16 mouse cellular contexts compared by ENCODE assay signal in the genomic region with DNA sequence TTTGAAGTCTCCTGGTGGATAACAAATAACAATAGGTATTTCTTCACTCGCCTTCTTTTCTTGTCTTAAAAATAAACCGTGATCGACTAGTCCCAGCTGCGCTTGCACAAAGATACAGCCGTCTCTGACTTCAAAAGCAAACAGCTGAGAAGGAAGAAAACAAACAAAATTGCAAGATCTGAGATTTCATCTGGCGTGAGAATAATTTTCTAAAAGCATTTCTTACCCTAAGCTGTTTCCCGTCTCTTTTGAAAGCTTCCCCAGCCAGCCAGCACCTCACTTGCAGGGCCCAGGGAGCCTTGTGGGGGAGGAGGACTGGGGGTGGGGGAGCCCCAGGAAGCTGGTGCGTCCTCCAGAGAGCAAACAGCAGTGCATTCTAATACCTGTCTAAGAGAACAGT.
DNase-seq lines count a peak whose midpoint lies in the region; ATAC-seq and TF ChIP-seq lines count a peak whose summit lies in the region.
"Had no signal": no experiment of that assay in that cellular context is flagged by ENCODE, and none has a peak within 500 bp of the region (broad histone marks: within the 10 kb centered on the region; RNA-seq: fewer than 3 reads in every experiment).

No protein-coding gene starts in this region.

- no peak overlapping the region for H3K9ac ChIP-seq in hindbrain, embryonic 16.5 days (ENCODE audit: low read depth, low read length)
- no peak overlapping the region for H3K9ac ChIP-seq in neural tube, embryonic 13.5 days
- H3K9ac ChIP-seq in forebrain, postnatal 0 days: no peak overlapping the region
- H3K9ac ChIP-seq: heart, embryonic 12.5 days; liver, postnatal 0 days had no signal

- peaks cover 45% of the 10 kb centered on the region for H3K4me1 ChIP-seq in hindbrain, embryonic 10.5 days (replicated peaks)
- H3K4me1 ChIP-seq in hindbrain, embryonic 16.5 days (ENCODE audit: control insufficient read depth, insufficient read depth, low read depth, low read length): no peaks in the 10 kb centered on the region
- H3K4me1 ChIP-seq in neural tube, embryonic 13.5 days (replicated peaks): peaks cover 11% of the 10 kb centered on the region; the same call in 1 of the 2 replicates
- H3K4me1 ChIP-seq in forebrain, postnatal 0 days (ENCODE audit: insufficient read depth): peaks cover 8% of the 10 kb centered on the region; the same call in 1 of the 2 replicates

- no peak for ATAC-seq in hindbrain, embryonic 16.5 days
- no peak for ATAC-seq in neural tube, embryonic 13.5 days (ENCODE audit: low read depth)
- ATAC-seq in forebrain, postnatal 0 days: no peak
- ATAC-seq in activated CD4-positive, CD25-positive, alpha-beta regulatory T cell, adult 4 months: no peak
- ATAC-seq: intestine, embryonic 16.5 days; liver, postnatal 0 days had no signal

- no peak for DNase-seq in hindbrain, embryonic 10.5 days (ENCODE audit: low spot score)
- DNase-seq in neural tube, embryonic 10.5 days (ENCODE audit: extremely low spot score, low spot score): no peak
- peak; percentile 27 for DNase-seq in forebrain, postnatal 0 days
- DNase-seq in naive thymus-derived CD4-positive, alpha-beta T cell, adult 2 months (ENCODE audit: low read depth): peak; percentile 9
- no peak for DNase-seq in cerebellum, adult 9-11 months
- DNase-seq: adrenal gland, postnatal 14 days; cerebellum, postnatal 14 days; gastrocnemius, postnatal 10 days; heart, postnatal 4 days; kidney, postnatal 14 days; liver, postnatal 0 days had no signal

- H3K4me3 ChIP-seq in hindbrain, embryonic 10.5 days: no peak overlapping the region
- H3K4me3 ChIP-seq in hindbrain, embryonic 16.5 days (ENCODE audit: low read length): no peak overlapping the region
- no peak overlapping the region for H3K4me3 ChIP-seq in neural tube, embryonic 13.5 days
- no peak overlapping the region for H3K4me3 ChIP-seq in forebrain, postnatal 0 days (ENCODE audit: low read depth, low read length)
- H3K4me3 ChIP-seq: heart, embryonic 12.5 days had no signal

- no peaks in the 10 kb centered on the region for H3K9me3 ChIP-seq in hindbrain, embryonic 10.5 days
- no peaks in the 10 kb centered on the region for H3K9me3 ChIP-seq in hindbrain, embryonic 16.5 days (ENCODE audit: control insufficient read depth, low read length)
- no peaks in the 10 kb centered on the region for H3K9me3 ChIP-seq in neural tube, embryonic 13.5 days
- no peaks in the 10 kb centered on the region for H3K9me3 ChIP-seq in forebrain, postnatal 0 days (ENCODE audit: low read length)
- H3K9me3 ChIP-seq: heart, embryonic 12.5 days had no signal

- 64% methylated on average over 8 of the region's 8 CpGs for WGBS in hindbrain, embryonic 10.5 days
- WGBS in hindbrain, embryonic 16.5 days: 66% methylated on average over 8 of the region's 8 CpGs
- WGBS in neural tube, embryonic 13.5 days: 71% methylated on average over 8 of the region's 8 CpGs
- WGBS in forebrain, postnatal 0 days: 45% methylated on average over 8 of the region's 8 CpGs

- H3K27ac ChIP-seq in hindbrain, embryonic 10.5 days: peak overlapping the region; percentile 46; the same call in 1 of the 2 replicates
- H3K27ac ChIP-seq in hindbrain, embryonic 16.5 days (ENCODE audit: low read depth, low read length): no peak overlapping the region
- 0 out of 2 replicates have a peak overlapping the region, but pooled peaks have one; percentile 13 for H3K27ac ChIP-seq in neural tube, embryonic 13.5 days (replicated peaks)
- H3K27ac ChIP-seq in forebrain, postnatal 0 days (ENCODE audit: low read depth, low read length): peak overlapping the region; percentile 54

- H3K36me3 ChIP-seq in hindbrain, embryonic 10.5 days: no peaks in the 10 kb centered on the region
- H3K36me3 ChIP-seq in hindbrain, embryonic 16.5 days (ENCODE audit: control insufficient read depth, insufficient read depth, low read length): no peaks in the 10 kb centered on the region
- H3K36me3 ChIP-seq in neural tube, embryonic 13.5 days: no peaks in the 10 kb centered on the region
- H3K36me3 ChIP-seq in forebrain, postnatal 0 days (ENCODE audit: insufficient read depth): no peaks in the 10 kb centered on the region
- H3K36me3 ChIP-seq: heart, embryonic 12.5 days had no signal

- no peaks in the 10 kb centered on the region for H3K27me3 ChIP-seq in hindbrain, embryonic 10.5 days (ENCODE audit: insufficient read depth, poor library complexity, severe bottlenecking)
- H3K27me3 ChIP-seq in hindbrain, embryonic 16.5 days (replicated peaks; ENCODE audit: control insufficient read depth, insufficient read depth, low read length): no peaks in the 10 kb centered on the region
- no peaks in the 10 kb centered on the region for H3K27me3 ChIP-seq in neural tube, embryonic 13.5 days
- no peaks in the 10 kb centered on the region for H3K27me3 ChIP-seq in forebrain, postnatal 0 days (ENCODE audit: insufficient read depth, low read length)
- H3K27me3 ChIP-seq: heart, embryonic 12.5 days had no signal

- TF ChIP-seq CTCF in forebrain, postnatal 0 days (IDR thresholded peaks at IDR 0.05; ENCODE audit: low read depth): no peak

- H3K4me2 ChIP-seq in hindbrain, embryonic 16.5 days (ENCODE audit: low read length): no peak overlapping the region
- H3K4me2 ChIP-seq in neural tube, embryonic 13.5 days: no peak overlapping the region
- H3K4me2 ChIP-seq in forebrain, postnatal 0 days (ENCODE audit: low read depth): no peak overlapping the region
- H3K4me2 ChIP-seq: heart, embryonic 12.5 days had no signal

Comparison
In these comparisons a context has a peak if more than half of its experiments do, and no peak if none do; other contexts are left out.
1. DNase-seq: peak in forebrain, postnatal 0 days (single experiment) and naive thymus-derived CD4-positive, alpha-beta T cell, adult 2 months (single experiment); none in hindbrain, embryonic 10.5 days (single experiment), neural tube, embryonic 10.5 days (single experiment) and cerebellum, adult 9-11 months (single experiment).